Mouse (Mus musculus) spleen, adult 2 months (tissue): Measurements from ENCODE around the gene Pcnx2. TPM values are rescaled to one million over a fixed set of nuclear protein-coding genes. Genes with fewer than 3 reads are reported as not detected.

Experiments
- DNase-seq, 2 experiments: peaks; one replicate each; pipeline versions ENCODE4 v3.0.0 to v3.0.0-alpha.2; 2012 to 2021; ENCODE audit warnings: low spot score in 2 of 2, low read depth in 1 of 2
- H3K27ac ChIP-seq: fragments of 200-500 bp; 2 replicates; pipeline ENCODE4 v1.5.1; 2012; ENCODE audit warnings: low read length, inconsistent platforms; ENCODE audit not compliant: insufficient read depth
- H3K27me3 ChIP-seq: fragments of 200-500 bp; 2 replicates; pipeline ENCODE4 v1.6.1; 2012; ENCODE audit warnings: mild to moderate bottlenecking, moderate library complexity, low read length, inconsistent platforms; ENCODE audit not compliant: control insufficient read depth, insufficient read depth
- H3K36me3 ChIP-seq: fragments of 200-500 bp; 2 replicates; pipeline ENCODE4 v1.6.1; 2012; ENCODE audit warnings: mild to moderate bottlenecking, low read length, inconsistent platforms; ENCODE audit not compliant: control insufficient read depth, insufficient read depth
- H3K4me1 ChIP-seq: fragments of 200-500 bp; 2 replicates; pipeline ENCODE4 v1.6.1; 2011; ENCODE audit warnings: inconsistent platforms; ENCODE audit not compliant: control insufficient read depth, insufficient read depth, insufficient read length
- H3K4me3 ChIP-seq: fragments of 200-500 bp; 2 replicates; pipeline ENCODE4 v1.5.1; 2011; ENCODE audit warnings: mild to moderate bottlenecking, inconsistent platforms; ENCODE audit not compliant: insufficient read depth, insufficient read length; ENCODE audit errors: extremely low read depth
- CTCF ChIP-seq: fragments of 200-500 bp; IDR thresholded peaks from 2 replicates; pipeline ENCODE4 v1.5.1; 2011; ENCODE audit warnings: mild to moderate bottlenecking, inconsistent platforms; ENCODE audit not compliant: insufficient read depth, insufficient read length, insufficient replicate concordance; ENCODE audit errors: extremely low read depth
- POLR2A ChIP-seq: fragments of 200-500 bp; IDR thresholded peaks from 2 replicates; pipeline ENCODE4 v1.6.1; 2011; ENCODE audit warnings: low read depth, low read length, inconsistent platforms
- WGBS: fragments of 180-500 bp; shearing (Covaris S2); methylation state at CpG from one replicate; pipeline ENCODE4 v1.1.7; 2018; 5-methylcytosine and 5-hydroxymethylcytosine counted together
- polyA plus RNA-seq: library from polyadenylated mRNA; depleted of rRNA; stranded (reverse); fragments of >200 nt; gene quantifications from 2 replicates; pipeline ENCODE4 v1.2.3, GENCODE M21; 2012

The Pcnx2 gene
- polyA plus RNA-seq, 1 experiment = 0.20 TPM

DNA sequence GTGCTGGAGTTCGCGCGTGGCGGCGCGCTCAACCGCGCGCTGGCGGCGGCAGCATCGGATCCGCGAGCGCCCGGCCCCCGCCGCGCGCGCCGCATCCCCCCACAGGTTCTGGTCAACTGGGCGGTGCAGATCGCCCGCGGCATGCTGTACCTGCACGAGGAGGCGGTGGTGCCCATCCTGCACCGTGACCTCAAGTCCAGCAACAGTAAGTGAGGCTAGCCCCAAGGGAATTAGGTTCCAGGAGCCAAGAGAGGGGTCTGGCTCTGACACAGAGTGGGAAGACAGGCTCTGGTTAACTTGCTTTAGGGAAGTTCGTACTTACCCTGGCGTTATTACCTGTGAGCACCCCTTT is 13.1 kb upstream of the Pcnx2 start:
- 3% methylated on average over 31 of the region's 31 CpGs for WGBS
- H3K4me3 ChIP-seq = no peak overlapping the region
- H3K27me3 ChIP-seq = peaks cover 9% of the 10 kb centered on the region
- H3K27ac ChIP-seq = no peak overlapping the region
- TF ChIP-seq POLR2A (no peak), CTCF (no peak)
- H3K4me1 ChIP-seq = no peaks in the 10 kb centered on the region; the same call in 1 of the 2 replicates
- H3K36me3 ChIP-seq = no peaks in the 10 kb centered on the region
- no peak for DNase-seq

DNA sequence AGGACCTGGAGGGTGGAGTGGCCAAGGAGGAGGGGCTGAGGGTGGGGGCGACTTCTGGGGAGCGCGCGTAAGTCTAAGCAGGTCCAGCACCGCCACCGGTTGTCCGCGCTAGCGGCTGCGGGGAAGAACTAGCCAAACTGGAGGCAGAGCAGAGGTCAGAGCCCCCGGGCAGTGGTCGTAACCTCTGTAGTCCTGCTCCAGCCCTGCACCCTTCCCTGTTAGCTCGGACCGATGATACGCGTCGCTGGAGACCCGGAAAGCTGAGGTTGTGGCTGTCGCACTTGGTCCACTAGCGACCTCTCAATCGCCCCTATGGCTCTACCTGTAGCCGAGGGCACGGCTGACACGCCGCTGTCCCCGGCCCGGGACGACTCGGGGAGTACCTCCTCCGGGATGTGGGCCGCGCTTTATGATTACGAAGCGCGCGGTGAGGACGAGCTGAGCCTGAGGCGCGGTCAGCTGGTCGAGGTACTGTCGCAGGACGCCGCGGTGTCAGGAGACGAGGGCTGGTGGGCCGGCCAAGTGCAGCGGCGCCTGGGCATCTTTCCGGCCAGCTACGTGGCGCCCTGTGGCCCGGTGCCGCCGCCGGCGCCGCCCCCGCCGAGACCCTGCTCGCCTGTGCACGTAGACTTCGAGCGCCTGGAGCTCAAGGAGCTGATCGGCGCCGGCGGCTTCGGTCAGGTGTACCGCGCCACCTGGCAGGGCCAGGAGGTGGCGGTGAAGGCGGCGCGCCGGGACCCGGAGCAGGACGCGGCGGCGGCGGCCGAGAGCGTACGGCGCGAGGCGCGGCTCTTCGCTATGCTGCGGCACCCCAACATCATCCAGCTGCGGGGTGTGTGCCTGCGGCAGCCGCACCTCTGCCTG is 12.5 kb upstream of the Pcnx2 start, which contains the start of gene Map3k21:
Gene Map3k21 (plus strand): TSS at position 86 of the 864 bp plus-strand sequence.
- H3K4me1 ChIP-seq = no peaks in the 10 kb centered on the region; the same call in 1 of the 2 replicates
- DNase-seq = no peak
- H3K27ac ChIP-seq = no peak within 1 kb of the TSS
- TF ChIP-seq CTCF = no peak
- TF ChIP-seq POLR2A = no peak
- no peaks in the 10 kb centered on the region for H3K36me3 ChIP-seq
- no peak within 1 kb of the TSS; the same call in 1 of the 2 replicates for H3K4me3 ChIP-seq
- H3K27me3 ChIP-seq = peaks cover 9% of the 10 kb centered on the region
- 2% methylated on average over 83 of the region's 93 CpGs for WGBS

DNA sequence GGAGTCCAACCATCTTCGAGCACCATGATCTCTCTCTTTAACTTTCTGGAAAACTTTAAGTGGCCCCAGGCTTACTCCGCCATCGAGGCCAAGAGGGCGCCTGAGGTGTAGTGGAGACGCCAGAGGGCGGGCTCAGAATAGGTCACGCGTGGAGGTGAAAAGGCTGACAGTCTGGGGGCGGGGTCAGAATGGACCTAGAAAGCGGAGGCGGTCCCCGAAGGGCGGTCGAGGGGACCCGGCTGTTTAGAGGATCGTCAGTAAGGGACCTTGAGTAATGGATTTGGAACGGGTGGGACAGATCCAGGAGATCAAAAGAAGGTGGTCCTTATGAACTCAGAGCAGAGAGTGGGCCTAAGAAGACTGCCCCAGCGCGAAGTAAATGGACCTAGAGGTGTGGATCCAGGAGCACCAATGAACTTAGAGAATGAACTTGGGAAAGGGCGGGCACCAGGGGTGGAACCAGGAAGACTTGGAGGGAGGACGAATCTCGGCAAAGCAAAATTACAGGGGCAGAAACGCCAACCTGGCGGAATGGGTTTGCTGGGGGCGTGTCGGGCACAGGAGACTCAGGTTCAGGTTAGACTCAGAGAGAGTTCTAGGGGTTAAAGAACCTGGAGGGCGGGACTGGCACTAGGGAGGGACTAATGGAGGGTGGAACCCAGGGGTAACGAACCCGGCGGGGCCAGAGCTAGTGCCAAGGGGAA is 11.7 kb upstream of the Pcnx2 start:
- H3K27ac ChIP-seq = no peak overlapping the region
- H3K4me1 ChIP-seq = no peaks in the 10 kb centered on the region; the same call in 1 of the 2 replicates
- H3K4me3 ChIP-seq = no peak overlapping the region
- no peak for DNase-seq
- no peaks in the 10 kb centered on the region for H3K36me3 ChIP-seq
- H3K27me3 ChIP-seq = peaks cover 9% of the 10 kb centered on the region
- no peak for TF ChIP-seq CTCF
- TF ChIP-seq POLR2A = no peak
- 11% methylated on average over 30 of the region's 30 CpGs for WGBS

DNA sequence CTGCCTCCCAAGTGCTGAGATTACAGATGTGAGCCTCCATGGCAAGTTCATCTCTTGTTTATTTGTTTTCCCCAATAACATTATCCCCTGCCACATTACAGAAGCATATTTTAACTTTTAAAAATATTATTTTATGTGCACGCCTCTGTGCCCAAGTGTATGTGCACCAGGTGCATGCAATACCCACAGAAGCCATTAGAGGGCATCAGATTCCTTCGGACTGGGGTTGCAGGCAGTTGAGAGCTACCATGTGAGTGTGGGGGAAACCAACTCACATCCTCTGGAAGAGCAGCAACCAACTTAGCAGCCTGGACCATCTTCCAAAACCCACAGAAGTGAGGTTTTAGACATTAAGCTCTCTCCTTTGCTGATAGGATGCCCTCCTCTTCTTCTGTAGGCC is 9.2 kb upstream of the Pcnx2 start:
- Histone ChIP-seq H3K27me3 (peaks cover 9% of the 10 kb centered on the region), H3K4me1 (no peaks in the 10 kb centered on the region; the same call in 1 of the 2 replicates), H3K27ac (no peak overlapping the region), H3K36me3 (no peaks in the 10 kb centered on the region), H3K4me3 (no peak overlapping the region)
- TF ChIP-seq POLR2A = no peak
- no peak for TF ChIP-seq CTCF
- 68% methylated on average over 2 of the region's 2 CpGs for WGBS
- DNase-seq = no peak

DNA sequence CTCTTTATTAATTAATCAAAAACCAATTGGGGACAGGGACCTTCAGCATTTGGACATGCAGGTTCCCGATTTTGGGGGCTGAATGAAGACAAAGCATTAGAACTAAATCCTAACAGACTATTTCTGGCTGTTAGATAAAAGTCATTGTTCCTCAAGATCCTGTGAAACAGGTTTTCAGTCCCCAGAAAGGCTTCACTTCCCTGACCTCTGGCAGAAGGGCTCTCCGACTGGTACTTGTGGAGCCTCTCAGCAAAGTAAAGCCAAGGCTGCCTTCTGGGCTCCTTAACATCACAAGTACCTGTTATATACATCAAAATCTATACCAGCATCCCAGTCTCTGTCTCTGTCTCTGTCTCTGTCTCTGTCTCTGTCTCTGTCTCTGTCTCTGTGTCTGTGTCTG is 7.2 kb upstream of the Pcnx2 start:
- H3K4me3 ChIP-seq = no peak overlapping the region
- H3K27ac ChIP-seq = no peak overlapping the region
- peaks cover 3% of the 10 kb centered on the region; the same call in 1 of the 2 replicates for H3K27me3 ChIP-seq
- no peaks in the 10 kb centered on the region for H3K36me3 ChIP-seq
- DNase-seq = no peak
- TF ChIP-seq CTCF (no peak), POLR2A (no peak)
- 72% methylated on average over 2 of the region's 2 CpGs for WGBS
- no peaks in the 10 kb centered on the region for H3K4me1 ChIP-seq

DNA sequence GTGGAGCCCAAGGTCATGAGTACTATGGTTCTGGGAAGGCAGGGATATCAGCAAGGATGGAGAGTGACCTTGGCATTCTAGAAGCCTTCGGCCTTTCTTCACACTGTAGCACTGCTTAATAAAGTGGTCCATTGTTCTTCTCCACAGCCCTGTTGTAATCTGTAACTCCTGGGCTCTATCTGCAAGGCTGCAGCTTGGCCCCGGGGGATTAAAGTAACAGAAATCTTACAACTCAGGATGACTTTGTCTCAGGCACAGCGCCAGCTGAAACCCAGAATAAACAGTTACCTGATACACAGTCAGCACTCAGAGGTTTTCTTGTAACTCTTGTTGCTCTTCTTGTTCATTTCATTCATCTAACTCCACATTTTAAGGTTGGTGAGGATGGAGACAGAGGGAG is 4.4 kb upstream of the Pcnx2 start:
- no peak overlapping the region for H3K27ac ChIP-seq
- no peaks in the 10 kb centered on the region for H3K36me3 ChIP-seq
- WGBS = 73% methylated on average over 3 of the region's 3 CpGs
- no peaks in the 10 kb centered on the region; the same call in 1 of the 2 replicates for H3K4me1 ChIP-seq
- H3K27me3 ChIP-seq = peaks cover 6% of the 10 kb centered on the region
- no peak for TF ChIP-seq POLR2A
- TF ChIP-seq CTCF = no peak
- DNase-seq = no peak
- no peak overlapping the region for H3K4me3 ChIP-seq
